Mouse (Mus musculus) gastrocnemius, postnatal 36 days (tissue): Measurements from ENCODE around the gene Ppm1a. TPM values are rescaled to one million over a fixed set of nuclear protein-coding genes. Genes with fewer than 3 reads are reported as not detected.

Experiments
- DNase-seq, 2 experiments: peaks; one replicate each; pipeline ENCODE4 v3.0.0; 2022
- intact Hi-C: fragments of 180-260 bp; cut with DNase I; formaldehyde crosslinking; loops from one replicate; pipeline ENCODE4 v1.15.1; 2025
- total RNA-seq, 2 experiments: library from RNA; stranded (reverse); gene quantifications; 2 replicates each; pipeline ENCODE4 v1.2.3; 2021

Ppm1a gene
- total RNA-seq, 2 experiments from 2014 or later: 241 to 264 TPM

GRCm38 (mm10) chr12:72793983-72794382 is 36.7 kb downstream of the Ppm1a start:
- no peak for DNase-seq
- intact Hi-C loops: no loop called here

- DNase-seq: no peak
- intact Hi-C loops: no loop called here
Measured at GRCm38 (mm10) chr12:72809798-72810197, 52.5 kb downstream of the Ppm1a start.

GRCm38 (mm10) chr12:72811588-72811987 is 54.3 kb downstream of the Ppm1a start:
- DNase-seq: no peak
- intact Hi-C loops: no loop called here

- DNase-seq: no peak
- intact Hi-C loops: no loop called here
Measured at GRCm38 (mm10) chr12:72820940-72821431, 63.7 kb downstream of the Ppm1a start.

GRCm38 (mm10) chr12:72821589-72821988 is 64.3 kb downstream of the Ppm1a start:
- intact Hi-C loops: no loop called here
- DNase-seq: no peak

- intact Hi-C loops: no loop called here
- DNase-seq: no peak
Measured at GRCm38 (mm10) chr12:72825656-72826055, 68.4 kb downstream of the Ppm1a start.

- intact Hi-C loops: no loop called here
- DNase-seq: no peak
Measured at GRCm38 (mm10) chr12:72828846-72829556, 71.7 kb downstream of the Ppm1a start.

GRCm38 (mm10) chr12:72829777-72830176 is 72.5 kb downstream of the Ppm1a start:
- no peak for DNase-seq
- intact Hi-C loops: no loop called here

GRCm38 (mm10) chr12:72830317-72830716 is 73.1 kb downstream of the Ppm1a start:
- no peak for DNase-seq
- intact Hi-C loops: no loop called here

GRCm38 (mm10) chr12:72831711-72832432 is 74.6 kb downstream of the Ppm1a start:
- intact Hi-C loops: no loop called here
- DNase-seq: peak in 1 of 2 experiments; percentile 24

- DNase-seq: no peak
- intact Hi-C loops: no loop called here
Measured at GRCm38 (mm10) chr12:72834773-72835517, 77.7 kb downstream of the Ppm1a start.

GRCm38 (mm10) chr12:72835518-72836015 is 78.3 kb downstream of the Ppm1a start:
- DNase-seq: no peak
- intact Hi-C loops: no loop called here

- DNase-seq: no peak
- intact Hi-C loops: no loop called here
Measured at GRCm38 (mm10) chr12:72837302-72837701, 80.0 kb downstream of the Ppm1a start.

- intact Hi-C loops: loop anchor here (10.0 kb wide), 1 partner anchor 713 kb away; no protein-coding TSS in a partner anchor
- no peak for DNase-seq
Measured at GRCm38 (mm10) chr12:72841500-72841899, 84.2 kb downstream of the Ppm1a start.

GRCm38 (mm10) chr12:72843135-72843534 is 85.9 kb downstream of the Ppm1a start:
- no peak for DNase-seq
- intact Hi-C loops: loop anchor here (10.0 kb wide), 1 partner anchor 712 kb away; no protein-coding TSS in a partner anchor

GRCm38 (mm10) chr12:72843555-72843954 is 86.3 kb downstream of the Ppm1a start:
- DNase-seq: no peak
- intact Hi-C loops: loop anchor here (10.0 kb wide), 1 partner anchor 711 kb away; no protein-coding TSS in a partner anchor

- intact Hi-C loops: loop anchor here (10.0 kb wide), 1 partner anchor 711 kb away; no protein-coding TSS in a partner anchor
- peak; percentile 22 to 32 for DNase-seq
Measured at GRCm38 (mm10) chr12:72843973-72844620, 86.8 kb downstream of the Ppm1a start.

- intact Hi-C loops: loop anchor here (2.0 to 10.0 kb wide), 3 partner anchors 131 to 709 kb away; no protein-coding TSS in a partner anchor
Measured at GRCm38 (mm10) chr12:72845946-72846345, 88.7 kb downstream of the Ppm1a start.

GRCm38 (mm10) chr12:72847725-72848124 is 90.5 kb downstream of the Ppm1a start:
- intact Hi-C loops: loop anchor here (2.0 to 10.0 kb wide), 3 partner anchors 129 to 707 kb away; no protein-coding TSS in a partner anchor

More at GRCm38 (mm10) chr12:72845946-72846345, 88.7 kb downstream of the Ppm1a start:
- DNase-seq: no peak

More at GRCm38 (mm10) chr12:72847725-72848124, 90.5 kb downstream of the Ppm1a start:
- no peak for DNase-seq
